Mouse (Mus musculus): ENCODE data around the gene Slc38a1. TPM values are rescaled to one million over a fixed set of nuclear protein-coding genes. Genes with fewer than 3 reads are reported as not detected.

Slc38a1 gene
- polyA plus RNA-seq, 1 experiment from 2014 or later = 77.5 TPM

DNA sequence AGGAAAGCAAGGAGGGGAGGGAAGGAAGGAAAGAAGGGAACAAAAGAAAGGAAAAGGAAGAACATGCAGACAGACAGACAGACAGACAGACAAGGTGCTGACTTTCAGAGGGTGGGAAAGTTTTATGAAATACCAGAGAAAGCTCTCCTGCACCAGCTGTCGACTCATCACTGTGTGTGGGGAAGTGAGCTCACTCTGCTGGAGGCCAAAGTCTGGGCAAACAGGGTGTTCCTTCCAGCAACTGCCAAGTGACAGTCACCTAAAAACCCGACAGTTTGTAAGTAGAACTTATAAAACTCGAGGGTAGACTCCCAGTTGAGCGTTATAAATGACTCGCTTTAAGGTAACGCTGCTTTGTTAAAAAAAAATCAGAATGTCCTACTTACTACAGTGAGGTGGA lies 21.0 kb downstream of the Slc38a1 start:
- Histone ChIP-seq H3K27me3 (ENCODE audit: control insufficient read depth, insufficient read depth, low read length) (no peaks in the 10 kb centered on the region), H3K4me2 (replicated peaks; ENCODE audit: low read depth, low read length) (no peak overlapping the region), H3K9me3 (ENCODE audit: control insufficient read depth, low read depth, low read length) (no peaks in the 10 kb centered on the region), H3K36me3 (ENCODE audit: control insufficient read depth, insufficient read depth, low read length) (peaks cover 18% of the 10 kb centered on the region), H3K4me1 (ENCODE audit: control insufficient read depth, insufficient read depth, low read length) (0 out of 2 replicates have a peak, but pooled peaks cover 2% of the 10 kb centered on the region), H3K27ac (ENCODE audit: low read length) (no peak overlapping the region), H3K9ac (replicated peaks; ENCODE audit: low read depth, low read length) (no peak overlapping the region), H3K4me3 (ENCODE audit: low read depth, low read length) (no peak overlapping the region)
- ATAC-seq (ENCODE audit: insufficient number of reproducible peaks, insufficient read depth, low FRiP score, low read depth) = no peak
- WGBS = 93% methylated on average over 6 of the region's 6 CpGs

DNA sequence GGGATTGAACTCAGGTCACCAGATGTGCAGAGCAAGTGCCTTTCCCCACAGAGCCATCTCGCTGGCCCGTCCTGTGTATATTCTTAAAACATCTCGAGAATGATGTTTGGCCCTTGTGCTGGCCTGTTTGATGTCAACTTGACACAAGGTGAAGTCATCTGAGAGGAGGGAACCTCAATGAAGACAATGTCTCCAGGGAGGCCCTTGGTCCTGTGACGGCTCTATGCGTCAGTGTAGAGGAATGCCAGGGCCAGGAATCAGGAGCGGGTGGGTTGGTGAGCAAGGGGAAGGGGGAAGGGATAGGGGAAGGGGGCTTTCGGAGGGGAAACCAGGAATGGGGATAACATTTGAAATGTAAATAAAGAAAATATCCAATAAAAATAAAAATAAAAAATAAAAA lies 25.2 kb downstream of the Slc38a1 start:
- WGBS = 71% methylated on average over 7 of the region's 7 CpGs
- ATAC-seq (ENCODE audit: insufficient number of reproducible peaks, insufficient read depth, low FRiP score, low read depth) = no peak
- peaks cover 12% of the 10 kb centered on the region for H3K9me3 ChIP-seq (ENCODE audit: control insufficient read depth, low read depth, low read length)
- H3K27me3 ChIP-seq (ENCODE audit: control insufficient read depth, insufficient read depth, low read length) = no peaks in the 10 kb centered on the region
- H3K4me2 ChIP-seq (replicated peaks; ENCODE audit: low read depth, low read length) = no peak overlapping the region
- no peak overlapping the region for H3K9ac ChIP-seq (replicated peaks; ENCODE audit: low read depth, low read length)
- H3K4me1 ChIP-seq (ENCODE audit: control insufficient read depth, insufficient read depth, low read length) = 0 out of 2 replicates have a peak, but pooled peaks cover 2% of the 10 kb centered on the region
- H3K27ac ChIP-seq (ENCODE audit: low read length) = no peak overlapping the region
- no peak overlapping the region for H3K4me3 ChIP-seq (ENCODE audit: low read depth, low read length)
- peaks cover 40% of the 10 kb centered on the region for H3K36me3 ChIP-seq (ENCODE audit: control insufficient read depth, insufficient read depth, low read length)

DNA sequence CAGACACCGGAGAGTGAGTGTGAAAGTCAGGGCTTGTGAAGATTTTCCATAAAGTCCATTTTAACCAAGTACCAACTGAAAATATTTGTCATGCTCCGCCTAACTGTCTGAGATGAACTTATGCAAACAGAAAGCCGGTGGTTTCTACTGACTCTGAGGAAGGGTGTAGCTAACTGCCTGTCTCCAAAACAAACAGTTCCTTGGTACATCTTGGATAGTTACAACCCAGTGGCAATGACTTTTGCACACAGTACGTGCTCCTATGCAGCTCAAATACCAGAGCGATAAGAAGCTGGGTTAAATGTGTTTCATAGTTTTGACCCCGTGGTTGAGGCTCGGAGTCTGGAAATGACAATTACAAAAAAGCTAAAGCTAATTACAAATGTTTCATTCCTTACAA lies 34.0 kb downstream of the Slc38a1 start:
- Histone ChIP-seq H3K4me1 (ENCODE audit: control insufficient read depth, insufficient read depth, low read length) (no peaks in the 10 kb centered on the region; the same call in 1 of the 2 replicates), H3K27me3 (ENCODE audit: control insufficient read depth, insufficient read depth, low read length) (no peaks in the 10 kb centered on the region), H3K36me3 (ENCODE audit: control insufficient read depth, insufficient read depth, low read length) (peaks cover 22% of the 10 kb centered on the region), H3K4me2 (replicated peaks; ENCODE audit: low read depth, low read length) (no peak overlapping the region), H3K4me3 (ENCODE audit: low read depth, low read length) (no peak overlapping the region), H3K9me3 (ENCODE audit: control insufficient read depth, low read depth, low read length) (no peaks in the 10 kb centered on the region), H3K27ac (ENCODE audit: low read length) (no peak overlapping the region), H3K9ac (replicated peaks; ENCODE audit: low read depth, low read length) (no peak overlapping the region)
- no peak for ATAC-seq (ENCODE audit: insufficient number of reproducible peaks, insufficient read depth, low FRiP score, low read depth)
- 70% methylated on average over 7 of the region's 7 CpGs for WGBS

DNA sequence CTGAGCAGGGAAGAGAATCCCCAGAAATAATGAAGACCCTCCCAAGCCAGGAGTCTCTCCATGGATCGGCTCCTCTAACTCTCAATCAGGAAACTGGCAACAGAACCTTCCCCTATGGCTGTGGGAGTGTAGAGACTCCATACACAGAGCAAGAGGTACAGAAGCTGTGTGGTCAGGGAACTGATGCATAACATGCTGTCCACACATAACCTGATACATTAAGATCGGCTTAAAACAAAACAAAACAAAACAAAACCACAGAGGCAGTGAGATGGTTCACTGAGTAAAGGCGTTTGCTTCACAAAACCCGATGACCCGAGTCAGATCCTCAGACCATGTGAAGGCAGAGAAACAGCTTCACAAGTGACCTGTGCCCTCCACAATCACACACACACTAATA lies 35.3 kb downstream of the Slc38a1 start:
- WGBS = 91% methylated on average over 5 of the region's 5 CpGs

DNA sequence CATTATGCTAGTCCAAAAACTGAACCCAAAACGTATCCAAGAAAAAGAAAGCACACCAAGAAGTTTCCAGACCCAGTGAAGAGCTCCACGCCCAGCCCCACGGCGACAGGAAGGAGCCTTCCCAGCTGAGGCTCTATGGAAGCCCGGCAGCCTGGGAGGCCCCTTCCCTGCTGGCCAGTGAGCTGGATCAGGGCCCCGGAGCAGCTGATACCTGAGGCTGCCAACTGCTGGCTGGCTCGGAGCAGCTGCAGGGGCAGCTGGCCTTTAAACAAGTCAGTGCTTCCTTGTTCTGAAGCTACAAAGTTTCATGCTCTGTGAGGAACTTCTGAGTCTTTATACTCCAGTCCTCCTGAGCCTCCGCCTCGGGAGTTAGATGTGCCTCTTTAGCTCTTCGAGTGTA lies 38.4 kb downstream of the Slc38a1 start:
- Histone ChIP-seq H3K36me3 (ENCODE audit: control insufficient read depth, insufficient read depth, low read length) (peaks cover 7% of the 10 kb centered on the region; the same call in 1 of the 2 replicates), H3K9ac (replicated peaks; ENCODE audit: low read depth, low read length) (no peak overlapping the region), H3K4me3 (ENCODE audit: low read depth, low read length) (no peak overlapping the region), H3K4me2 (replicated peaks; ENCODE audit: low read depth, low read length) (no peak overlapping the region), H3K4me1 (ENCODE audit: control insufficient read depth, insufficient read depth, low read length) (no peaks in the 10 kb centered on the region; the same call in 1 of the 2 replicates), H3K9me3 (ENCODE audit: control insufficient read depth, low read depth, low read length) (no peaks in the 10 kb centered on the region), H3K27ac (ENCODE audit: low read length) (peak overlapping the region; percentile 10; the same call in 1 of the 2 replicates), H3K27me3 (ENCODE audit: control insufficient read depth, insufficient read depth, low read length) (no peaks in the 10 kb centered on the region)
- WGBS = 51% methylated on average over 10 of the region's 10 CpGs
- peak; percentile 39; the same call in 1 of the 2 replicates for ATAC-seq (ENCODE audit: insufficient number of reproducible peaks, insufficient read depth, low FRiP score, low read depth)

More for the DNA sequence above, 35.3 kb downstream of the Slc38a1 start:
- no peak overlapping the region for H3K4me3 ChIP-seq (ENCODE audit: low read depth, low read length)
- H3K27me3 ChIP-seq (ENCODE audit: control insufficient read depth, insufficient read depth, low read length) = no peaks in the 10 kb centered on the region
- H3K9me3 ChIP-seq (ENCODE audit: control insufficient read depth, low read depth, low read length) = no peaks in the 10 kb centered on the region
- H3K27ac ChIP-seq (ENCODE audit: low read length) = no peak overlapping the region
- H3K4me1 ChIP-seq (ENCODE audit: control insufficient read depth, insufficient read depth, low read length) = no peaks in the 10 kb centered on the region; the same call in 1 of the 2 replicates
- no peak overlapping the region for H3K9ac ChIP-seq (replicated peaks; ENCODE audit: low read depth, low read length)
- no peak for ATAC-seq (ENCODE audit: insufficient number of reproducible peaks, insufficient read depth, low FRiP score, low read depth)
- H3K4me2 ChIP-seq (replicated peaks; ENCODE audit: low read depth, low read length) = no peak overlapping the region
- peaks cover 11% of the 10 kb centered on the region; the same call in 1 of the 2 replicates for H3K36me3 ChIP-seq (ENCODE audit: control insufficient read depth, insufficient read depth, low read length)

DNA sequence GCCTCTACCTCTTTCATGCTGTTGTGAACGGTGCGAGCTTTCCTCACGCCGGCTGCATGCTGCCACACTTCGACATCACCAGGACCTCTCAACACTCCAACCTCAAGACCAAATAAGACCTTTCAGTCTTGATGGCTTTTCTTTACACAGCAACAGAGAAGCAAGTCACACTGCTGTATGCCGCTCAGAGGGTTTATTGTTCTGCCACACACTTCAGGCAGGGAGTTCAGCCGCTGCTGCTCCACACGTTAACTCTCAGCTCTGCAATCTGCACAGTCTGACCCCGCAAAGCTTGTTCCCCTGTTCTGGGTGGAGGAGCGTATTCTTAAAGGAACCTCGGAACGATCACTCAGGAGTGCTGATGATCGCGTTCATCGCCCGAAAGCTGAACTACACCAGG lies 40.7 kb downstream of the Slc38a1 start:
- WGBS = 73% methylated on average over 16 of the region's 16 CpGs
- Histone ChIP-seq H3K27me3 (ENCODE audit: control insufficient read depth, insufficient read depth, low read length) (no peaks in the 10 kb centered on the region), H3K27ac (ENCODE audit: low read length) (peak overlapping the region; percentile 30; the same call in 1 of the 2 replicates), H3K9ac (replicated peaks; ENCODE audit: low read depth, low read length) (no peak overlapping the region), H3K4me1 (ENCODE audit: control insufficient read depth, insufficient read depth, low read length) (peaks cover 7% of the 10 kb centered on the region; the same call in 1 of the 2 replicates), H3K36me3 (ENCODE audit: control insufficient read depth, insufficient read depth, low read length) (peaks cover 4% of the 10 kb centered on the region; the same call in 1 of the 2 replicates), H3K9me3 (ENCODE audit: control insufficient read depth, low read depth, low read length) (no peaks in the 10 kb centered on the region), H3K4me2 (replicated peaks; ENCODE audit: low read depth, low read length) (no peak overlapping the region), H3K4me3 (ENCODE audit: low read depth, low read length) (no peak overlapping the region)
- no peak for ATAC-seq (ENCODE audit: insufficient number of reproducible peaks, insufficient read depth, low FRiP score, low read depth)

DNA sequence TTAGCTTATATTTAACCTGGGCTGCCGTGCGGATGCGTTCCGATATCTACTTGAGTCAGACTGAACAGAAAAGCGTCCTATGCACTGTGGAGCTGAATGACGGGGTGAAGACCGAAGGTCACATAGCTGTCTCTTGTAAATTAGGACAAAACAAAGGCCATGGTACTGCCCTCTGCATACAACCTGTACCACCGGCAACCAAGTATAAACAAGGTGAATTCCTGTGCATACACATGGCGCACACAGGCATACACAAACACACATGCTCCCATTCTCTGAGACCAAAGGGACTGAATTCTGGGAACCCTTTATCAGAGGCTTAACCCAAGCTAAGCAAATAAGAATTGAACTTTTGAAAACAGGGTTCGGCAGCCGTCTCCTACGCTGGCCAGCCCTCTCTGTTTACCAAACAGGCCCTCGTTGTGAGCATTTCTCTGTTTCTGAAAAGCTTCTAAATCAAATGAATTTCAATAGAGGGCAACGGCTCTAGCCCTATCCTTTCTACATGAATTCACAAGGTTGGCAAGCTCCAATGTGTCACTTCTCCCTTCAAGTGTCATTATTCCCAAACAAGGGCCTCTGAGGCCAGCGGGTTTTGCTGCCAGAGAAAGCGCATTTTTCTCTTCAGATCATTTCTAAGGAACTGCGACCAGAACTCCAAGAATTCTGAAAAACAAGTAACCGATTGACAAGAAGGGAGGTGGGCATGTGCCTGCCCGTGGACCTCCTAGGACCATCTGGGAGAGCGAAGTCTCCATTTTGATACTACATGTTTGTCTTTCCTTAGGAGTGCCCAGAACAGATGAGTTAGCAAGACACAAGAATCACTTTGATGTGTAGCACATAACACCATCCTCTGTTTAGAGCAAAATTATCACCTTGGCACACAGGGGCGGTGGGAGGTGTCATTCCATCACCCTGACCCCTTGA lies 42.6 kb downstream of the Slc38a1 start:
- Histone ChIP-seq H3K36me3 (ENCODE audit: control insufficient read depth, insufficient read depth, low read length) (no peaks in the 10 kb centered on the region; the same call in 1 of the 2 replicates), H3K4me3 (ENCODE audit: low read depth, low read length) (no peak overlapping the region), H3K4me2 (replicated peaks; ENCODE audit: low read depth, low read length) (no peak overlapping the region), H3K9me3 (ENCODE audit: control insufficient read depth, low read depth, low read length) (no peaks in the 10 kb centered on the region), H3K27ac (ENCODE audit: low read length) (peak overlapping the region; percentile 52; the same call in 1 of the 2 replicates), H3K27me3 (ENCODE audit: control insufficient read depth, insufficient read depth, low read length) (no peaks in the 10 kb centered on the region), H3K4me1 (ENCODE audit: control insufficient read depth, insufficient read depth, low read length) (peaks cover 7% of the 10 kb centered on the region; the same call in 1 of the 2 replicates), H3K9ac (replicated peaks; ENCODE audit: low read depth, low read length) (no peak overlapping the region)
- 73% methylated on average over 21 of the region's 21 CpGs for WGBS
- no peak for ATAC-seq (ENCODE audit: insufficient number of reproducible peaks, insufficient read depth, low FRiP score, low read depth)

DNA sequence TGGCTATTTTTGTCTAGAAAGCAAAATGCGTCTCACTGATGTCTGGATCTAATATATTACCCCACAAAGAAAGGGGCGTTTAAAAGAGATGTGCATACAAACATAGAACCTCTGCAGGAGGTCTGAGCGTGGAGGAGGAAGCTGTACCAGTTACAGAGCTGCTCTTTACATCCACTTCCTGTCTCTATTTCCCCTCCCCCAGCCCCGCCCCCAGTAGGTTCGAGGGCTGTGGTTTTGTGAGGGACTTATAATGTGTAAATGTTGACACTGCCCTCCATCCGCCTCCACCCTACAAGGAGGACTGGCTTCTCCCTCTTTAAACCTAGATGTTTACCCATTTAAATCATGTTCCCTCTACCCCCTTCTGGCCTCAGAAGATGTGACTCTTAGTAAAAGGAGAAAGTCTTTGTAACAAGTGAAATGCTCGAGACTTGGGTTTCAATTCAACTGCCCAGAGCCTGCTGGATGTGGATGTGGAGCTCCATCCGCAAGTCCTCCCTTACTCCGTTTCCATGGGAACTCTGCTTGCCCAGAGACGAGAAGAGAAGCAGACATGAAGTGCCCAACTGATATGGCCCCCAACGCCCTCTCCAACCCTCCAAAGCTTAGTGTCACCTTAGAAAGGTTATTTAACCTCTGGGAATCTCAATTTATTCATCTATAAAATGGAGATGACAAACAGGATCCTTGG lies 43.7 kb downstream of the Slc38a1 start:
- Histone ChIP-seq H3K9me3 (ENCODE audit: control insufficient read depth, low read depth, low read length) (no peaks in the 10 kb centered on the region), H3K36me3 (ENCODE audit: control insufficient read depth, insufficient read depth, low read length) (no peaks in the 10 kb centered on the region; the same call in 1 of the 2 replicates), H3K4me3 (ENCODE audit: low read depth, low read length) (no peak overlapping the region), H3K27me3 (ENCODE audit: control insufficient read depth, insufficient read depth, low read length) (no peaks in the 10 kb centered on the region), H3K27ac (ENCODE audit: low read length) (no peak overlapping the region), H3K9ac (replicated peaks; ENCODE audit: low read depth, low read length) (no peak overlapping the region), H3K4me1 (ENCODE audit: control insufficient read depth, insufficient read depth, low read length) (peaks cover 7% of the 10 kb centered on the region; the same call in 1 of the 2 replicates), H3K4me2 (replicated peaks; ENCODE audit: low read depth, low read length) (no peak overlapping the region)
- 44% methylated on average over 11 of the region's 11 CpGs for WGBS
- peak; percentile 82 for ATAC-seq (ENCODE audit: insufficient number of reproducible peaks, insufficient read depth, low FRiP score, low read depth)

Measured in stomach, embryonic 14.5 days (tissue).